Mouse (Mus musculus): ENCODE data around the gene Prkcb.

Gene Prkcb

DNA sequence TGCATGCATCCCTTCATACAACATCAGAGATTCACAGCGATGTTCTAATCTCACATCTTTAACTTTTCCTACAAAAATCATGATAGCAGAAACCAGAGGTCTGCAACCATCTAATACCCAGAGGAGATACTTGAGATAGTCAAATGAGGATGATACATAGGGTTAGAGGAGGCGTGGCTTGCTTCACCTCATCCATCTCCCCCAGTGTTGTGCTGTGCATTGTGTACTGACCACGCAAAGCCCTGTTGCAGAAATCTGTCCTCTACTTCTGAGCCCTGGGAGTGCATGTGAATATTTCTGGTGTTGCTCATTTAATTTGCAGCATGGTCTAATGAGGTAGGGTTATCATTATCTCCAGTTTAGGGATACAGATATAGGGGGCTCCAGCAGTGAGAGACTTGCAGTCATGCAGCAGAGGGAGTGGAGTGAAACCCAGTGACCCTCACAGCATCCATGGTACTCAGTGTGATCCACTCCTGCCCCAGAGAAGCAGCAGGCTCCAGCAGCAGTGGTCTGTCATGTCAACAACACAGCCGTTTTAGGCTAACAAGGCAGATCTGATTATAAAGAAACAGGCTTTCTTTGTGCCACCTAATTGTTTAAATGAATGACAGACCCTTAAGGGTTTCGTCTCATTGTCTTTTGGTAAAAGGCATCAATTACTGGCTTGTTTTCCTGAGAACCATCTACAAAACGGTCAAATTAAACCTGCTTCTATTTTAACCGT lies 269.7 kb downstream of the Prkcb start:
- no peak for DNase-seq

DNA sequence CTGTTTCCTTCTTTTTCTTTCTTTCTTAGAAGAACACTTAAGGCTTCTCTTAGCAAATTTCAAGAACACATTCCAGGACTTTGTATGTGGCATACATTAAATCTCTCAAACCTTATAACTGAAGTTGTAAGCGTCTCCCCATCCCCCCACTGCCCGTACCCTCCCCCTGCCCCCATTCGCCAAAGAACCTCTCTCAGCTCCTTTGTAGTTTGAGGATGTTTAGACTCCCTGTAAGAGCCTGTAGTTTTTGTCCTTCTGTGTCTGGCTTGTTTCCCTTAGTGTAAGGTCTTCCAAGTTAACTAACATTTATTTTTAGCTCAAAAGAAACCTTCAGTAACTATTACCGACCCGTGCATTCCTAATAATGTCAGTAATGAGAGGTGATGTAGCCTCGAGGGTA lies 270.4 kb downstream of the Prkcb start:
- DNase-seq = no peak

DNA sequence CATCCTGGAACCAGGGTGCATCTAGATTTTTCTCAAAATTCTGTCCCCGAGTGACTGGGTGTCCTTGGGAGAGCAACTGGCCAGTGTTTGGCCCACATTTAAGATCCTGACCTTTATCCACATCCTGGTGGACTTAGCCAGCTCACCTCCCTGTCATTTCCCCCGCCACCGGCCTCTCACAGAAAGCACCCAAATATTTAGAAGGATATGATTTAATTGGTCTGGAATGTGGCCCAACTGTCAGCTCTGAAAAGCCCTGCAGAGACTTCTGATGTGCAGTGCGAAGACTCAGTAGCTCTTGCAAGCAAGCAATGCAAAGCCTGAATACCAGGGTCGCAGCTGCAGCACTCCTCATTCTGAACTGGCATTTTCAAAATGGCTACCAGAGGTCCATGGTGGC lies 274.0 kb downstream of the Prkcb start:
- DNase-seq = no peak

DNA sequence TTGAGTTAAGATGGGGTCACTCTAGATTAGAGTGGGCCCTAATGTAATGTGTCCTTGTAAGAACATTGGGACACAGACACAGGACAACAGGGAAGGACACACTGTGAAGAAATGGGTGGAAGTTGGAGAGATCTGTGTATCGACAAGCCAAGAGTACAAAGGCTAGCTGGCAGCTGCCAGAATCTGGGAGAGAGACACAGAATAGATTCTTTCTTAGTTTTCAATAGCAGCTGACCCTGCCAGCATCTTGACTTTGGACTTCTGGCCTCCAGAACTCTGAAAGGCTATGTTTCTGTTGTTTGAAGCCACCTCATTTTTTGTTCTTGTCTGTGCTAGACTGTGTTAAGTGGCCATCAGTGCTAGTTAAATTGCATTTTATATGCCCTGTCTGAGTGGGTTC lies 276.8 kb downstream of the Prkcb start:
- no peak for DNase-seq

- no peak for DNase-seq
Measured at GRCm38 (mm10) chr7:122566011-122566410, 277.5 kb downstream of the Prkcb start.

- no peak for DNase-seq
Measured at GRCm38 (mm10) chr7:122568787-122569186, 280.2 kb downstream of the Prkcb start.

- DNase-seq = no peak
Measured at GRCm38 (mm10) chr7:122570407-122570806, 281.9 kb downstream of the Prkcb start.

- DNase-seq = no peak
Measured at GRCm38 (mm10) chr7:122573101-122573635, 284.6 kb downstream of the Prkcb start.

GRCm38 (mm10) chr7:122574418-122574817 lies 285.9 kb downstream of the Prkcb start:
- DNase-seq = no peak

- DNase-seq = no peak
Measured at GRCm38 (mm10) chr7:122575056-122575455, 286.5 kb downstream of the Prkcb start.

GRCm38 (mm10) chr7:122575506-122575905 lies 287.0 kb downstream of the Prkcb start:
- DNase-seq = peak; percentile 54

DNA sequence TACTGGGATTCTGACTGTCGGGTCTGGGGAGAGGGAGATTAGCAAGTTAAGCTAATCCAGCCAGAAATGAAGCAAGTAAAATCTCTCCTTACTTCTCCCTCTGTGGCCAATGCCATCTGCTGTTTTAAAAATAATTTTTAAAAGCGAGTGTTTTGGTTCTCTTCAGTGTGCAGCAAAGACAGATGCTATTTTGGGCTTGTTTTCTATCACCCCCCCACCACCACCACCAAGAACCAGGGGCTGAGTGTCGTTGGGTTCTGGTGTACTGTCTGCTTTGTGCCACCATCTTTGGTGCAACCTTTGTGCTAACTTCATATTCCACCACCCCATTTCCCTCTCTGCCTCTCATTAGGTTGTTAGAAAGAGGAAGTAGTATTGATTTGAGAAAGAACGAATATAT lies 289.0 kb downstream of the Prkcb start:
- DNase-seq = no peak

DNA sequence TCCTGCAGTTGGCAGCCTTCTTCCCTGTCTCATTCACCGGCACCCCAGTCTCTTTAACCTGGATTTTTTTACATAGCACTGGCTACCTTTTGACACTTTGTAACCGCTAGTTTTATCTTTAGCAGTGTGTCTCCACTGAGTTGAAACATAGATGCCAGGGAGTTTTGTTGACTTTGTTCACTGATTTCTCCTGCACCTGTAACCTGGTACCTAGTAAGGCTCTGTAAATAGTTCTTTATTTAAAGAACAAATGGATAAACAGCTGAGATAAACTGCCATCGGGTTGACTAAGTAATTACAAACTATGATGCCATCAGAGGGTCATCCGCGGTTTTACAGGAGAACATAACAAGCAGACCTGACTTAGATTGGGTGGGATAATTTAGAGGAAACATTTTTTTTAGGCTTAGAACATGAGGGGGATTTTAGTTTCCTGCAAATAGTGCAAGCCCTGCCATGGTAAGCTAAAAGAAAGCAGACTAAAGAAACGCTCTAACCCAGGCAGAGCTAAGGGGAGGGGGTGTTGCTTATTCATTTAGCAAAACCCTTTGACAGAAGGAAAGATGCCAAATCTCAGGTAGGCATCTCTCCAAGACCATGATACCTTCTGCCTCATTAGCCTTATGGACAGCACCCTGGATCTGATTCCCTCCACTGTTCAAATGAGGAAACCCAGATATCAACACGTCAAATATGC lies 291.1 kb downstream of the Prkcb start:
- DNase-seq = no peak

- DNase-seq = no peak
Measured at GRCm38 (mm10) chr7:122580158-122580475, 291.6 kb downstream of the Prkcb start.

DNA sequence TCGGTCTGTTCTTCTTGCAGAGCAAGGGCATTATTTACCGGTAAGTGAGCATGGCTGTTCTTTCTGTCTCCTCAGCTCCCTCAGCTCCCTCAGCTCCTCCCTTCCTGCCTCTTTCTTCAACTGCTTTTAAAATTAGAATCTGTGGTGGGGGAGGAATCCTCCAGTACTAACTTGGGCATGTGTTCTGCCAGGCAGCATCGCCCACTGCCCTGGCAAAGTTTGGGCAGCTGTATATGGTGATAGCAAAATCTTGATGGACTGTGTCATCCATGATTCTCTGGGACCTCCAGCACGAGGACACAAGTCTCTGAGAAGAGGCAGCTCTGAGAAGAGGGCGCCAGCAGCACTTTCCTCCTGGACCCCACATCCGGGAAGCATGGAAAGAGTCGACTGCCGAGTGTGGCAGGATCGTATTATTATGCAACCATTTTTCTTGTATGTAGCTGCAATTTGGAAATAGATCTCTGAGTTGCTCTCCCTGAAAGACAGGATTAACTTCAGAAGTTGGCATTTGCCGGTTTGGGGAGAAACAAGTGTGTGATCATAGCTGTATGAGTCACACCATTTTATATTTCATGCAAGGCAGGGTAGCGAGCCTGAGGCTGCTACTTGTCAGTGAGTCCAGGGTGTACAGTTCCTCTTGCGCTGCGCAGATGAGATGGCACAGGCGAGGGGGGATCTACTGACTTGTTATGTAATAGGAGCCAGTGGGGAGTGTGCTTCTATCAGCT lies 296.0 kb downstream of the Prkcb start:
- DNase-seq = peak; percentile 83

- no peak for DNase-seq
Measured at GRCm38 (mm10) chr7:122595897-122596296, 307.3 kb downstream of the Prkcb start.

GRCm38 (mm10) chr7:122596596-122597170 lies 308.1 kb downstream of the Prkcb start:
- no peak for DNase-seq

GRCm38 (mm10) chr7:122597313-122597712 lies 308.8 kb downstream of the Prkcb start:
- DNase-seq = no peak

DNA sequence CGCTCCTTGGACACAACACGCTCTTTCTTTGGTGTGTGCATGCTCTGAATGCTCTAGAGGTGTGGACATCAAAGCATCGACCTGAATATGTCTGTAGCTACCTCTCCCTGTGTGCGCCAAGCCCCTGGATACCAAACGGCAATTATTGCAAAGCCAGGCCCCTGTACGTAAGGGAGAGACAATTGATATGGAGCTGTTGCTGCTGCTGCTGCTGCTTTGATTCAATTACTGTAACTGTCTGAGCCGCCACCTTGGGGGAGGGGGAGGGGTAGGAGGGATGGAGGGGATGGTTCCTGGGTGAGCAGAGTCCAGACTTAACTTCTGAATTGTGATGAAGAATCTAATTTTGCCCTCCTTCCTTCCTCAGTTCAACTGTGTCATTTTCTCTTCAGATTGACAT lies 312.3 kb downstream of the Prkcb start:
- DNase-seq = no peak

DNA sequence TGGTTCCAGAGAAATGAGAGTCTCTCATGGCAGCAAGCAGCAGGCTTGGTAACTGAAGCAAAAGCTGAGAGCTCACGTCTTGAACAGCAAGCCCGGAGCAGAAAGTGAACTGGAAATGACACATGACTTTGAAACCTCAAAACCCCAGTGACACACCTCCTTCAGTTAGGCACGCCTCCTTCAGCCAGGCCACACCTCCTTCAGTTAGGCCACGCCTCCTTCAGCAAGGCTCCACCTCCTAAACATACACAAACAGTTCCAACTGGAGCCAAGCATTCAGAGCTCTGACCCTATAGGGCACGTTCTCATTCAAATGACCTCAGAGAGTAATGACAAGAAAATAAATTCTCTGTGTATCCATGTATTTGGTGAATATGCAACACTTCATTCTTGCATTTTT lies 316.5 kb downstream of the Prkcb start:
- no peak for DNase-seq

GRCm38 (mm10) chr7:122609420-122609819 lies 320.9 kb downstream of the Prkcb start:
- DNase-seq = no peak

GRCm38 (mm10) chr7:122610161-122610560 lies 321.6 kb downstream of the Prkcb start:
- DNase-seq = no peak

DNA sequence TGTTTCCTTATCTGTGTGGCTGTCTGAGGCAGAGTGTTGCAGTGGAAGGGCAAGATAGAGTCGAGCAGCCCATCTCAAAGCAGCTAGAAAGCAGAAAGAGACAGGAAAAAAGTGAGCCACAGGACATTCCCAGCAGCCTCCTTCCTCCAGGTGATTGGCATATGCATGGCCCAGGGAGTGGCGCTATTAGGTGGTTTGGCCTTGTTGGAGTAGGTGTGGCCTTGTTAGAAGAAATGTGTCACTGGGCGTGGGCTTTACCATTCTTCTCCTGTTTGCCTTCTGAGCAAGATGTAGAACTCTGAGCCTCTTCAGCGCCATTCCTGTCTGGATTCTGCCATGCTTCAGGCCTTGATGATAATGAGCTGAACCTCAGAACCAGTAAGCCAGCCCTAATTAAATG lies 325.3 kb downstream of the Prkcb start:
- no peak for DNase-seq

Measured in right cerebral cortex, postnatal 25 days (tissue).